Mouse (Mus musculus): ENCODE data around the gene Chchd10.

Gene Chchd10

GRCm38 (mm10) chr10:75924324-75924723 is 8.6 kb upstream of the Chchd10 start:
- no peak for DNase-seq (ENCODE audit: low spot score in 2 of 2)

DNA sequence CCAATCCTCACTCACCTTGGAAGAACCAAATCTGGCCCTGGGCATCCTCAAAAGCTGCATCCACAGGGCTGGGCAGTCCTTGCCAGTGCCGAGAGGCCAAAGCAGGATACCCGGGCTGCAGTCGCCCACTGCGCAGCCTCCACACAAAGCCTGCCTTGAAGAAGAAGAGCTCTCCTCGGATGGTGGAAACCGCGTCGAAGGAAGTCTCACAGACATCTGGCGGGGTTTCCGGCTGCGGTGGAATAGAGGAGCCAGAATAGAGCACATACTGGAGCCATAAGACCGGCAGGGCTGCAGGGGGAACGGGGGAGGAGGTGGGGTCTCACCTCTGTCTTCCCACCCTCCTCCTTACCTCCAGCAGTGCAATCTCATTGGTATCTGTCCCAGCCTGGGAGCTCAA is 6.5 kb upstream of the Chchd10 start:
- no peak for DNase-seq (ENCODE audit: low spot score in 2 of 2)

DNA sequence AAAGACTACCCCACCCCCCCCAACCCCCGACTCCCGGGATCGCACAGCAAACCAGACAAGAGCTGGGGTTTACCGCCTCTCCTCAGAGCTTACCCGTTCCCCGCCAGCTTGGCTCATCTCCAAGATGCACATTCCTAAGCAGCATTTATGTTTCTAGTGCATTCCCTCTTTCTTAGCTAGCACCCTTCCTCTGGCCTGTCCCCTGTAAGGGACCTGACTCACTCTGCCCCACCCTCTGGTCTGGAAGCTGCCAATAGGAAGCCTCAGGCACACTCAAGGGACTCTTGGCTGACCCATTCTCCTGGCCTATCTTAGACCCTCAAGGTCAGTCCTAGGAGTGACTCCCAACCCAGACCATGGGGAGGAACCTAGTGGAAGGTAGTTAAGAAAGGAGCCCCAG is 2.6 kb upstream of the Chchd10 start:
- no peak for DNase-seq (ENCODE audit: low spot score in 2 of 2)

DNA sequence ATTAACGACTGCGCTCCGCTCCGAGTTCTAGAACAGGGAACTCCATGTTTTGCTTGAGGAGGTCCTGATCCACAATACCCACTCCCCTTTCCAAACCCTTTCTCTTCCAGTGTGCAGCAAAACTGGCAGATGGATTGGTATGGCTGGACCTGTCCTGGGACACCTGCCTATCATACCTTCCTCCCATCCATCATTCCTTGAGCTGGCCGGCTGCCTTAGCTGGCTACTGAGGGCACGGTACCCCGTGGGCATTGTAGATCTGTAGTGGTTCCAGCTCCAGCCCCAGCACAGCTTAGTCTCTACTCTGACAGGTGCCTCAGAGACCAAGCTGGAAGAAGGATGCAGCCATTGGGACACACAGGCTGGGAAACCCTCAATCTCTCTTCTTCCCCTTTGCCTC is 1.6 kb upstream of the Chchd10 start:
- no peak for DNase-seq (ENCODE audit: low spot score in 2 of 2)

GRCm38 (mm10) chr10:75932081-75932678 is 750 bp upstream of the Chchd10 start:
- no peak for DNase-seq (ENCODE audit: low spot score in 2 of 2)

GRCm38 (mm10) chr10:75934991-75935390 is 2.1 kb downstream of the Chchd10 start:
- DNase-seq (ENCODE audit: low spot score in 2 of 2): no peak

DNA sequence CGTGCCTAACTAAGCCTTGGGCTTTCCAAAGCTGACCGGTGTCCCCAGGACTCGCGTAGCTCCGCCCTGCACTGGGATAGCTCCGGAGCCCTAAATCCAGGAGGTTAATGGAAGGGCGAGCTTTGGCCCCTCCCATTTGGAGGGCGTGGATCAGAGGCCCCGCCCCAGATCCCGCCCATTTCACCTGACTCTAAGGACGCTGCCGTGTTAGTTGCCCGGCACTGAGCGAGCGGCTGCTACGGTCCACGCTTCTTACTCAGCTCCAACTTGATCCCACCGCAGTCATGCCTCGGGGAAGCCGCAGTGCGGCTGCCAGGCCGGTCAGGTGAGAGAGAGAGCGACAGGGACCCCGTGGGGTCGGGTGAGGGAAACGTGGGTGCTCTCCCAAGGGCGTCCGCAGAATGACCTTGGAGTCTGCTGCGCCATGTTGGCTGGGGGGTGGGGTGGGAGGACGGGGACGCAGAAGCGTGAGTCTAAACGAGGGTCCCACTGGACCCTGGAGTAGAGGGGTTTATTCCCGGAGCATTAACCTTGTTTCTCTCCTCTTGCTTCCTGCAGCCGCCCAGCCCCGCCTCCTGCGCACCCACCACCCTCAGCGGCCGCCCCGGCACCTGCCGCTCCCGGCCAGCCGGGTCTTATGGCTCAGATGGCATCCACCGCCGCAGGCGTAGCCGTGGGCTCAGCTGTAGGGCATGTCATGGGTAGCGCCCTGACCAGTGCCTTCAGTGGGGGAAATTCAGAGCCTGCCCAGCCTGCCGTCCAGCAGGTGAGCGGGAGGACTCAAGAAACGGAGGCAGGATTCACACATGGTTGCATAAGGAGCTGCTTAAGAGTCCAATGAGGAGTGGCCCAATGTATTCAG is 3.0 kb downstream of the Chchd10 start, which contains the start of gene Mmp11:
TSS of gene Mmp11 (minus strand) at position 817 of the 862 bp plus-strand sequence.
- DNase-seq (ENCODE audit: low spot score in 2 of 2): peak in 1 of 2 experiments; percentile 62

DNA sequence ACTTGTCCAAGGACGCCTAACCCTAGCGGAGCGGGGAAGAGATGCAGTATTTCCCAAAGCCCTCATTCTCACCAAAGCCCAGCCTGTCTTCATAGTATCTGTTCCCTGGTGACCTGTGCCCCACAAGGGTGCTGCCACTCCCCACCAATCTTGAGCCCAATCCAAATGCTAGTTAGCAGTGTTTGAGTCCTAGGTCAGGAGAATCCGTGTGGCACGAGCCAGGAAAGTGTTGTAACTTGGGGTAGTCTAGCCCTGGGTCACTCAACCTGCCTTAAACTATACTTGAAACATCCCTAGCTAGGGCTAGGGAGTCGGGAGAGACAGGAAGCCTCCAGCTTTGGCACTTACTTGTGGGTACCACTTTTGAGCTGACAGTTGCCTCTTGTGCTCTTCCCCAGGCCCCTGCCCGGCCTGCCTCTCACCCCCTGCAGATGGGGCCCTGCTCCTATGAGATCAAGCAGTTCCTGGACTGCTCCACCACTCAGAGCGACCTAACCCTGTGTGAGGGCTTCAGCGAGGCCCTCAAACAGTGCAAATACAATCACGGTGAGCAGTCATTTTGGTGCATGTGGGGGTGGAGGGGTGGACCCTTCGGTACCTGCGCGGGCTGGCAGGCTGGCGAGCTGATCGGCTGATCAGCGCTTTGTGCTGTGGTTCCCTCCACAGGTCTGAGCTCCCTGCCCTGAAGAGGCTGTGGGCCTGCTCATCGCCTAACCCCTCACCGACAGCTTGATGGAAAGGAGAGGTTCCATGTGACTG is 4.2 kb downstream of the Chchd10 start:
- DNase-seq (ENCODE audit: low spot score in 2 of 2): no peak

DNA sequence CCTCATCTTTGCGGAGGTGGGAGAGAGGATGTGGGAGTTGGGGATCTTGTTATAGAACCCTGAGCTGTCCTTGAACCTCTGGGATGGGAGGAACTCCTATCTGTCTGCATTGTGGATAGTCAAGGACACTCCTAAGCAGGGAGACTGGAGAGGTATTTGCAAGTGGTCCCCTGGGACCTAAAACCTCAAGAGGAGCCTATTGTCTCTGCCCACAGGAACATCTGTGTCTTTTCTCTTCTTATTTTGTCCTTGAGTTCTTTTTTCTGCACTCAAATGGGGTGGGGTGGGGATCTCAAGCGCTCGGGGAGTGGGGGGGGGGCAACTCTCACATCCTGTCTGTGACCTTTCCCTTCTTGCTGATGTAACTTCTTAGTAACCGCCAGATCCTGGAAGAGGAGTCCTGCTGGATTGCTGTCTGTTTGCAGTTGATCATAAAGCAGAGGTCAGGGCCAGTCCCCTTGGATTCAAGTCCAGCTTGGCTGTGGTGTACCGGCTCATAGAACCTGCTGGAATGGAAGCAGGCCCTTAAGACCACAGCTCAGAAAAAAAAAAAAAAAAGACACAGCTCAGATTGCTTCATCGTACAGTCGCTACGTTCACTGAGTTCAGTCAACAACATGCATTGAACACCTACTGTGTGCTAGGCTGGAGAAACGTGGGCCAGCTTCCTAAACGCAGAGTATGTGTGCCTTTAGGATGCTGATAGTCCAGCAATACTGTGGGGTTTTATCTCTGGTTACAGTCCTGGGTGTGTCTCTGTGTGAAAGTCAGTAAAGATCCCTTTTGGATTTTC is 5.1 kb downstream of the Chchd10 start:
- DNase-seq (ENCODE audit: low spot score in 2 of 2): no peak

DNA sequence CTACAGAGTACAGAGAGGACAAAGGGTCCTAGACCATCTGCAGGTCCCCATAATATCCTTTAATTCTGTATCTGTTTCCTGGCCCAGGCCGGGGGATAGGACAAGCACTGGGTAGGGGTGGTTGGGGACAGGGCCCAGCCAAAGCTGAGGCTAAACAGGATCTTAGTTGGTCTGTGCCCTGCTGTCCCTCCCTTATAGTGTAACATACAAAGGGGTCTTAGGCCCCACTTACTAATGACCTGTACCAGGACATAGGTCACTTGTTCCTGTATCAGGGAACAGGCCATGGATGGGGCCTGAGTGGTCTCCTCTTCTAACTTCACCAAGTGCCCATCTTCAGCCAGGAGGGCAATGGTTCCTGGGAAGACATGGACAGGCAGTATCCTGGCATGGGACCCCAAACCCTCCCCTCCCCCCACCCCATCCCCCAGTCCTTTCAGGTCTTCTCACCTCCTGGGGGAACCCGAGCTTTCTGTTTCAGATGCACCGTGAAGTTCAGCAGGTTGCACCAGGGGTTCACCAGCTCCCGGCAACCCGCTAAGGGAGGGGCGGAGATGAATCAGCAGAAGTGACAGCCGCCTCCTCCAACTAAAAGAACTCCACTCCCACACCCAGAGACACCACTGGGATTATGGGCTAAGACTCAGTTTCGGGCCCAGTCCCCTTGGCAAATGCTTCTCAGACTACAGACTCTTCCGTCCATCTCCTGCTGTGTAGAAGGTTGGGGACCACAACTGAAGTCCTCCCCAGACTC is 6.7 kb downstream of the Chchd10 start:
- no peak for DNase-seq (ENCODE audit: low spot score in 2 of 2)

- DNase-seq (ENCODE audit: low spot score in 2 of 2): no peak
These were observed 7.6 kb downstream of the Chchd10 start, which contains the start of gene Gm867 for GRCm38 (mm10) chr10:75940520-75940919. Gm867 (minus strand) TSS chr10:75940672.

- no peak for DNase-seq (ENCODE audit: low spot score in 2 of 2)
These were observed 8.3 kb downstream of the Chchd10 start for GRCm38 (mm10) chr10:75941042-75941824.

GRCm38 (mm10) chr10:75942736-75943477 is 10.0 kb downstream of the Chchd10 start, which contains the start of gene Vpreb3:
Vpreb3 (plus strand) TSS chr10:75943057.
- DNase-seq (ENCODE audit: low spot score in 2 of 2): no peak

DNA sequence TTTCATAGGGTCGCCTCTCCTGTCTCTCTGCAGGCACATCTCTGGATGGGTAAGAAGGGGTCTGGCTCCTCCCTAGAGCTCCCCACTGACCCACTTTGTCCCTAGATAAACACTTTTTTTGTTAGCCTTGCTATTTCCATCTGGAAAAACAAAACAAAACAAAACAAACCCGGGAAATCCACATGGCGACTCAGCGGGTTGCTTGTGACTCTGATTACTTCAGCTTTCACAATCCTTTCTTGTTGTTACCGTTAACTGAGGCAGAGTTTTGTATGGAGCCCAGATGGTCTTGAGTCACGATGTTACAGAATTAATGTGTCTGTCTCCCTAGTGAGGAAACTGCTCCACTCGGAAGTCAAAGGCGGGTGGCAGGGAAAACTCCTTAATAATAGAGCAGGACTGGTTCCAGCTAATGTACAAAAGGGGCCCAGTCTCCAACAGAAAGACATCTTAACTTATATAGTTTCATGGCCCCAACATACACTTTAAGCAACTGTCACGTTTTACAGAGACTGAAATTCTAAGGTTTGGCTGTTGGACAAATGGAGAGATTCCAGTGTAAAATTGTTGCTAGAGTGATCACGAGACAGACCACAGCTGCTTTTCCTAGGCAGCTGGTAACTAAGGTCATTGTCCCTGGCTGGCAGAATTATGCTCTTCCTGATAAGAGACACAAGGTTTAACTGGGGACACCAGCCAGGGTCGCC is 11.3 kb downstream of the Chchd10 start:
- DNase-seq (ENCODE audit: low spot score in 2 of 2): no peak

DNA sequence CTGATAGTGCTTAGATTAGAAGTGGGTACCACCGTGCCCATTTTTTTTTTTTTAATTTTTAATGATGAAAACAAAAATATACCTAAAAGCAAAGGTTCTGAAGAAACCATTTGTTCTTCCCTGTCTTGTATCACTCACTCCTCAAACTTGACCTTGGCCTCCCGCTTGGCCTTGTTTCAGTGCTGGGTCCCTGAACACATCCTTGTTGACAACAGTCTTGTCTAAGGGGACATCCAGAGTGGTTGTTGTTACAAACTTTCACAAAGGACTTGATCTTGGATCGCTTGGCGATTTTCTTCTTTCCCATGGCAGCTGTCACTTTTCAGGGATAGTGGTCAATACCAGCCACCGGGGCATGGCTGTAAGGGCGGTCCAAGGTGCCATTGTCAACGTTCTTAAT is 12.3 kb downstream of the Chchd10 start:
- no peak for DNase-seq (ENCODE audit: low spot score in 2 of 2)

GRCm38 (mm10) chr10:75945896-75946295 is 13.0 kb downstream of the Chchd10 start:
- no peak for DNase-seq (ENCODE audit: low spot score in 2 of 2)

GRCm38 (mm10) chr10:75948079-75948478 is 15.1 kb downstream of the Chchd10 start:
- DNase-seq (ENCODE audit: low spot score in 2 of 2): no peak

Data from frontal cortex, postnatal 10 days (tissue).